Mouse (Mus musculus): ENCODE data around the gene Grhl1. TPM values are rescaled to one million over a fixed set of nuclear protein-coding genes. Genes with fewer than 3 reads are reported as not detected.
"Not testable (repeated sequence)": the region's sequence is repeated elsewhere in the genome, so short reads cannot be mapped to it uniquely, and the experiment has no call there.

The Grhl1 gene
- total RNA-seq (2021) = 1 to 10 TPM in 1 of 2 experiments, under 1 TPM in 1; 0.93 to 1.4 TPM

- peak; percentile 95 for DNase-seq
These were observed at the start of gene Grhl1 for GRCm38 (mm10) chr12:24571523-24572392. Gene Grhl1 (plus strand): TSS chr12:24572283.

- not testable (repeated sequence) for DNase-seq
These were observed 47.0 kb upstream of the Grhl1 start for GRCm38 (mm10) chr12:24525065-24525464.

GRCm38 (mm10) chr12:24536390-24536789 is 35.7 kb upstream of the Grhl1 start:
- DNase-seq = no peak

GRCm38 (mm10) chr12:24537201-24537600 is 34.9 kb upstream of the Grhl1 start:
- no peak for DNase-seq

- DNase-seq = peak; percentile 19
These were observed 34.1 kb upstream of the Grhl1 start for GRCm38 (mm10) chr12:24537965-24538364.

GRCm38 (mm10) chr12:24541426-24542154 is 30.5 kb upstream of the Grhl1 start:
- DNase-seq = no peak

- no peak for DNase-seq
These were observed 24.4 kb upstream of the Grhl1 start for GRCm38 (mm10) chr12:24547686-24548085.

GRCm38 (mm10) chr12:24548885-24549284 is 23.2 kb upstream of the Grhl1 start:
- DNase-seq = no peak

GRCm38 (mm10) chr12:24552531-24552930 is 19.6 kb upstream of the Grhl1 start:
- DNase-seq = no peak

- no peak for DNase-seq
These were observed 16.1 kb upstream of the Grhl1 start for GRCm38 (mm10) chr12:24555976-24556375.

GRCm38 (mm10) chr12:24563395-24563960 is 8.6 kb upstream of the Grhl1 start:
- no peak for DNase-seq

- no peak for DNase-seq
These were observed 6.8 kb upstream of the Grhl1 start for GRCm38 (mm10) chr12:24565311-24565710.

- DNase-seq = no peak
These were observed 4.5 kb upstream of the Grhl1 start for GRCm38 (mm10) chr12:24567606-24568005.

- DNase-seq = no peak
These were observed 565 bp downstream of the Grhl1 start for GRCm38 (mm10) chr12:24572421-24573274.

GRCm38 (mm10) chr12:24573275-24573580 is 1.1 kb downstream of the Grhl1 start:
- DNase-seq = no peak

- no peak for DNase-seq
These were observed 2.8 kb downstream of the Grhl1 start for GRCm38 (mm10) chr12:24574870-24575269.

- DNase-seq = no peak
These were observed 8.4 kb downstream of the Grhl1 start for GRCm38 (mm10) chr12:24580452-24580851.

- no peak for DNase-seq
These were observed 9.1 kb downstream of the Grhl1 start for GRCm38 (mm10) chr12:24580996-24581683.

- no peak for DNase-seq
These were observed 11.6 kb downstream of the Grhl1 start for GRCm38 (mm10) chr12:24583653-24584052.

- DNase-seq = no peak
These were observed 12.8 kb downstream of the Grhl1 start for GRCm38 (mm10) chr12:24584835-24585234.

- DNase-seq = no peak
These were observed 14.1 kb downstream of the Grhl1 start for GRCm38 (mm10) chr12:24586193-24586592.

- DNase-seq = no peak
These were observed 18.3 kb downstream of the Grhl1 start for GRCm38 (mm10) chr12:24590371-24590770.

Data from heart, postnatal 4 days (tissue).